Mouse (Mus musculus): ENCODE results near the gene Trappc6b. TPM values are rescaled to one million over a fixed set of nuclear protein-coding genes. Genes with fewer than 3 reads are reported as not detected.
A peak's percentile ranks its signal among the peaks of the same experiment; 100 is the strongest.

The Trappc6b gene
- polyA plus RNA-seq, 1 experiment from 2014 or later = 72.3 TPM

- no peak overlapping the region for H3K4me3 ChIP-seq (ENCODE audit: low read depth, low read length)
- no peaks in the 10 kb centered on the region for H3K4me1 ChIP-seq (ENCODE audit: control insufficient read depth, insufficient read depth, low read length)
- H3K27ac ChIP-seq (ENCODE audit: low read depth, low read length) = no peak overlapping the region
- WGBS = 81% methylated on average over 4 of the region's 4 CpGs
- H3K36me3 ChIP-seq (ENCODE audit: control insufficient read depth, insufficient read depth, low read length) = no peaks in the 10 kb centered on the region
- no peaks in the 10 kb centered on the region for H3K9me3 ChIP-seq (ENCODE audit: control insufficient read depth, low read length)
- DNase-seq (ENCODE audit: low spot score, missing footprints) = no peak
- H3K27me3 ChIP-seq (ENCODE audit: control insufficient read depth, insufficient read depth, low read length) = no peaks in the 10 kb centered on the region
- ATAC-seq (ENCODE audit: low FRiP score) = no peak
- H3K4me2 ChIP-seq = no peak overlapping the region
- H3K9ac ChIP-seq (ENCODE audit: low read length) = no peak overlapping the region
Measured at GRCm38 (mm10) chr12:59080461-59080860, 19.2 kb upstream of the Trappc6b start.

GRCm38 (mm10) chr12:59077883-59078282 is 16.6 kb upstream of the Trappc6b start:
- Histone ChIP-seq H3K9ac (ENCODE audit: low read length) (no peak overlapping the region), H3K4me1 (ENCODE audit: control insufficient read depth, insufficient read depth, low read length) (no peaks in the 10 kb centered on the region), H3K9me3 (ENCODE audit: control insufficient read depth, low read length) (no peaks in the 10 kb centered on the region), H3K27ac (ENCODE audit: low read depth, low read length) (no peak overlapping the region), H3K4me2 (no peak overlapping the region), H3K4me3 (ENCODE audit: low read depth, low read length) (no peak overlapping the region), H3K27me3 (ENCODE audit: control insufficient read depth, insufficient read depth, low read length) (no peaks in the 10 kb centered on the region), H3K36me3 (ENCODE audit: control insufficient read depth, insufficient read depth, low read length) (no peaks in the 10 kb centered on the region)
- 96% methylated on average over 3 of the region's 3 CpGs for WGBS
- no peak for ATAC-seq (ENCODE audit: low FRiP score)
- no peak for DNase-seq (ENCODE audit: low spot score, missing footprints)

GRCm38 (mm10) chr12:59076996-59077395 is 15.7 kb upstream of the Trappc6b start:
- WGBS = 88% methylated on average over 3 of the region's 3 CpGs

GRCm38 (mm10) chr12:59074052-59074451 is 12.8 kb upstream of the Trappc6b start:
- DNase-seq (ENCODE audit: low spot score, missing footprints) = no peak
- no peaks in the 10 kb centered on the region for H3K9me3 ChIP-seq (ENCODE audit: control insufficient read depth, low read length)
- no peak overlapping the region for H3K27ac ChIP-seq (ENCODE audit: low read depth, low read length)
- peaks cover 19% of the 10 kb centered on the region for H3K36me3 ChIP-seq (ENCODE audit: control insufficient read depth, insufficient read depth, low read length)
- H3K27me3 ChIP-seq (ENCODE audit: control insufficient read depth, insufficient read depth, low read length) = no peaks in the 10 kb centered on the region
- no peak overlapping the region for H3K4me2 ChIP-seq
- ATAC-seq (ENCODE audit: low FRiP score) = no peak
- H3K9ac ChIP-seq (ENCODE audit: low read length) = no peak overlapping the region
- WGBS = 84% methylated on average over 3 of the region's 3 CpGs
- no peak overlapping the region for H3K4me3 ChIP-seq (ENCODE audit: low read depth, low read length)
- no peaks in the 10 kb centered on the region for H3K4me1 ChIP-seq (ENCODE audit: control insufficient read depth, insufficient read depth, low read length)

More at GRCm38 (mm10) chr12:59076996-59077395, 15.7 kb upstream of the Trappc6b start:
- Histone ChIP-seq H3K4me1 (ENCODE audit: control insufficient read depth, insufficient read depth, low read length) (no peaks in the 10 kb centered on the region), H3K4me2 (no peak overlapping the region), H3K27me3 (ENCODE audit: control insufficient read depth, insufficient read depth, low read length) (no peaks in the 10 kb centered on the region), H3K27ac (ENCODE audit: low read depth, low read length) (no peak overlapping the region), H3K9me3 (ENCODE audit: control insufficient read depth, low read length) (no peaks in the 10 kb centered on the region), H3K4me3 (ENCODE audit: low read depth, low read length) (no peak overlapping the region), H3K36me3 (ENCODE audit: control insufficient read depth, insufficient read depth, low read length) (peaks cover 6% of the 10 kb centered on the region), H3K9ac (ENCODE audit: low read length) (no peak overlapping the region)
- no peak for ATAC-seq (ENCODE audit: low FRiP score)
- DNase-seq (ENCODE audit: low spot score, missing footprints) = no peak

GRCm38 (mm10) chr12:59072286-59072685 is 11.0 kb upstream of the Trappc6b start:
- H3K27ac ChIP-seq (ENCODE audit: low read depth, low read length) = no peak overlapping the region
- WGBS = 89% methylated on average over 11 of the region's 11 CpGs
- H3K4me1 ChIP-seq (ENCODE audit: control insufficient read depth, insufficient read depth, low read length) = 0 out of 2 replicates have a peak, but pooled peaks cover 5% of the 10 kb centered on the region
- ATAC-seq (ENCODE audit: low FRiP score) (no peak), DNase-seq (ENCODE audit: low spot score, missing footprints) (no peak)
- H3K9me3 ChIP-seq (ENCODE audit: control insufficient read depth, low read length) = no peaks in the 10 kb centered on the region
- peaks cover 20% of the 10 kb centered on the region for H3K36me3 ChIP-seq (ENCODE audit: control insufficient read depth, insufficient read depth, low read length)
- no peaks in the 10 kb centered on the region for H3K27me3 ChIP-seq (ENCODE audit: control insufficient read depth, insufficient read depth, low read length)
- no peak overlapping the region for H3K4me3 ChIP-seq (ENCODE audit: low read depth, low read length)
- H3K9ac ChIP-seq (ENCODE audit: low read length) = no peak overlapping the region
- H3K4me2 ChIP-seq = no peak overlapping the region

- WGBS = 96% methylated on average over 13 of the region's 13 CpGs
- Histone ChIP-seq H3K4me2 (no peak overlapping the region), H3K27ac (ENCODE audit: low read depth, low read length) (no peak overlapping the region), H3K4me1 (ENCODE audit: control insufficient read depth, insufficient read depth, low read length) (0 out of 2 replicates have a peak, but pooled peaks cover 5% of the 10 kb centered on the region), H3K9ac (ENCODE audit: low read length) (no peak overlapping the region), H3K36me3 (ENCODE audit: control insufficient read depth, insufficient read depth, low read length) (peaks cover 20% of the 10 kb centered on the region), H3K4me3 (ENCODE audit: low read depth, low read length) (no peak overlapping the region), H3K9me3 (ENCODE audit: control insufficient read depth, low read length) (no peaks in the 10 kb centered on the region), H3K27me3 (ENCODE audit: control insufficient read depth, insufficient read depth, low read length) (no peaks in the 10 kb centered on the region)
- DNase-seq (ENCODE audit: low spot score, missing footprints) (no peak), ATAC-seq (ENCODE audit: low FRiP score) (no peak)
Measured at GRCm38 (mm10) chr12:59068791-59069190, 7.5 kb upstream of the Trappc6b start.

GRCm38 (mm10) chr12:59067095-59067494 is 5.8 kb upstream of the Trappc6b start:
- WGBS = under 1% methylated on average over 41 of the region's 41 CpGs
- ATAC-seq (ENCODE audit: low FRiP score) (peak; percentile 70), DNase-seq (ENCODE audit: low spot score, missing footprints) (peak; percentile 95)
- H3K36me3 ChIP-seq (ENCODE audit: control insufficient read depth, insufficient read depth, low read length) = peaks cover 15% of the 10 kb centered on the region
- no peaks in the 10 kb centered on the region for H3K9me3 ChIP-seq (ENCODE audit: control insufficient read depth, low read length)
- H3K27ac ChIP-seq (ENCODE audit: low read depth, low read length) = peak overlapping the region; percentile 74
- H3K27me3 ChIP-seq (ENCODE audit: control insufficient read depth, insufficient read depth, low read length) = no peaks in the 10 kb centered on the region
- H3K4me2 ChIP-seq = peak overlapping the region; percentile 84
- H3K4me3 ChIP-seq (ENCODE audit: low read depth, low read length) = peak overlapping the region; percentile 99
- peak overlapping the region; percentile 99 for H3K9ac ChIP-seq (ENCODE audit: low read length)
- 0 out of 2 replicates have a peak, but pooled peaks cover 5% of the 10 kb centered on the region for H3K4me1 ChIP-seq (ENCODE audit: control insufficient read depth, insufficient read depth, low read length)

GRCm38 (mm10) chr12:59066448-59067077 is 5.3 kb upstream of the Trappc6b start, which contains the start of gene Pnn:
Gene Pnn, plus strand, starts transcription at chr12:59066884.
- H3K9ac ChIP-seq (ENCODE audit: low read length) = peak within 1 kb of the TSS; percentile 99
- WGBS = under 1% methylated on average over 43 of the region's 43 CpGs
- DNase-seq (ENCODE audit: low spot score, missing footprints) = peak; percentile 98
- H3K27me3 ChIP-seq (ENCODE audit: control insufficient read depth, insufficient read depth, low read length) = no peaks in the 10 kb centered on the region
- peak; percentile 99 for ATAC-seq (ENCODE audit: low FRiP score)
- peak within 1 kb of the TSS; percentile 74 for H3K27ac ChIP-seq (ENCODE audit: low read depth, low read length)
- H3K4me2 ChIP-seq = peak within 1 kb of the TSS; percentile 84
- H3K9me3 ChIP-seq (ENCODE audit: control insufficient read depth, low read length) = no peaks in the 10 kb centered on the region
- peak within 1 kb of the TSS; percentile 99 for H3K4me3 ChIP-seq (ENCODE audit: low read depth, low read length)
- peaks cover 11% of the 10 kb centered on the region; the same call in 1 of the 2 replicates for H3K36me3 ChIP-seq (ENCODE audit: control insufficient read depth, insufficient read depth, low read length)
- H3K4me1 ChIP-seq (ENCODE audit: control insufficient read depth, insufficient read depth, low read length) = 0 out of 2 replicates have a peak, but pooled peaks cover 5% of the 10 kb centered on the region

GRCm38 (mm10) chr12:59065776-59066175 is 4.5 kb upstream of the Trappc6b start:
- no peaks in the 10 kb centered on the region for H3K9me3 ChIP-seq (ENCODE audit: control insufficient read depth, low read length)
- no peaks in the 10 kb centered on the region for H3K27me3 ChIP-seq (ENCODE audit: control insufficient read depth, insufficient read depth, low read length)
- peak overlapping the region; percentile 99; the same call in 1 of the 2 replicates for H3K4me3 ChIP-seq (ENCODE audit: low read depth, low read length)
- 75% methylated on average over 3 of the region's 3 CpGs for WGBS
- DNase-seq (ENCODE audit: low spot score, missing footprints) (no peak), ATAC-seq (ENCODE audit: low FRiP score) (no peak)
- H3K36me3 ChIP-seq (ENCODE audit: control insufficient read depth, insufficient read depth, low read length) = peaks cover 9% of the 10 kb centered on the region; the same call in 1 of the 2 replicates
- 0 out of 2 replicates have a peak, but pooled peaks cover 5% of the 10 kb centered on the region for H3K4me1 ChIP-seq (ENCODE audit: control insufficient read depth, insufficient read depth, low read length)
- no peak overlapping the region for H3K27ac ChIP-seq (ENCODE audit: low read depth, low read length)
- peak overlapping the region; percentile 46 for H3K9ac ChIP-seq (ENCODE audit: low read length)
- peak overlapping the region; percentile 51; the same call in 1 of the 2 replicates for H3K4me2 ChIP-seq
